Mouse (Mus musculus) MEL (cell line): ENCODE data around the gene Ncmap.

Experiments
- CHD2 ChIP-seq: IDR thresholded peaks from 2 replicates; pipeline ENCODE4 v1.6.1; 2011; ENCODE audit warnings: low read length, improper control_type of control experiment
- CTCF ChIP-seq, 3 experiments: IDR thresholded peaks in 2 of 3; conservative IDR thresholded peaks in 1 of 3; 2 replicates each; pipeline ENCODE4 v1.5.1; 2011 to 2012; ENCODE audit warnings: low read length in 3 of 3, low read depth in 2 of 3, mild to moderate bottlenecking in 2 of 3, improper control_type of control experiment in 1 of 3, inconsistent platforms in 1 of 3, mixed read lengths in 1 of 3, moderate library complexity in 1 of 3; ENCODE audit not compliant: control insufficient read depth in 1 of 3, insufficient read depth in 1 of 3, poor library complexity in 1 of 3, severe bottlenecking in 1 of 3

GRCm38 (mm10) chr4:135395375-135395774 lies 2.7 kb downstream of the Ncmap start:
- no peak for TF ChIP-seq CHD2
- no peak for TF ChIP-seq CTCF (IDR thresholded peaks at IDR 0.05 in 2 of 3, conservative IDR thresholded peaks at IDR 0.05 in 1 of 3; ENCODE audit: control insufficient read depth in 1 of 3, insufficient read depth in 1 of 3, low read depth in 2 of 3, low read length in 3 of 3, poor library complexity in 1 of 3, severe bottlenecking in 1 of 3)
